Mouse (Mus musculus) testis, adult 2 months (tissue): ENCODE data around the gene Slc25a35.

Experiments used
- CTCF ChIP-seq: fragments of 200-500 bp; IDR thresholded peaks from 2 replicates; pipeline ENCODE4 v1.5.1; 2012; ENCODE audit warnings: low read depth, mild to moderate bottlenecking, inconsistent platforms, low read length, moderate library complexity; ENCODE audit not compliant: control insufficient read depth, insufficient read depth, insufficient replicate concordance
- POLR2A ChIP-seq: fragments of 200-500 bp; IDR thresholded peaks from 2 replicates; pipeline ENCODE4 v1.6.1; 2012; ENCODE audit warnings: low read depth, mild to moderate bottlenecking, inconsistent platforms, low read length, moderate library complexity; ENCODE audit not compliant: control insufficient read depth

- TF ChIP-seq POLR2A: no peak
- TF ChIP-seq CTCF: no peak
Observed at GRCm38 (mm10) chr11:68975601-68976000, 7.7 kb downstream of the Slc25a35 start.
